Mouse (Mus musculus) frontal cortex, postnatal 14 days (tissue): ENCODE measurements around the gene Dgcr8.

ENCODE experiments used
- DNase-seq, 2 experiments: peaks; one replicate each; pipeline ENCODE4 v3.0.0; 2022; ENCODE audit warnings: low spot score in 2 of 2

Gene Dgcr8

GRCm38 (mm10) chr16:18249364-18249967 is 39.6 kb downstream of the Dgcr8 start:
- DNase-seq = no peak

- peak; percentile 97 to 98 for DNase-seq
Measured at GRCm38 (mm10) chr16:18248433-18249363, 40.3 kb downstream of the Dgcr8 start, which contains the start of the genes Trmt2a and Ranbp1. Gene Trmt2a (plus strand): TSS chr16:18248679. Gene Ranbp1 (minus strand): TSS chr16:18248732.

- no peak for DNase-seq
Measured at GRCm38 (mm10) chr16:18247521-18248399, 41.3 kb downstream of the Dgcr8 start.

- DNase-seq = no peak
Measured at GRCm38 (mm10) chr16:18241581-18241980, 47.5 kb downstream of the Dgcr8 start.

GRCm38 (mm10) chr16:18236676-18237501 is 52.2 kb downstream of the Dgcr8 start:
- DNase-seq = no peak

GRCm38 (mm10) chr16:18235389-18236065 is 53.5 kb downstream of the Dgcr8 start:
- peak in 1 of 2 experiments; percentile 71 for DNase-seq

- DNase-seq = peak in 1 of 2 experiments; percentile 70
Measured at GRCm38 (mm10) chr16:18234671-18235388, 54.2 kb downstream of the Dgcr8 start, which contains the start of gene Zdhhc8. Gene Zdhhc8 (minus strand): TSS chr16:18235136.

GRCm38 (mm10) chr16:18233919-18234670 is 55.0 kb downstream of the Dgcr8 start:
- no peak for DNase-seq

GRCm38 (mm10) chr16:18233451-18233850 is 55.6 kb downstream of the Dgcr8 start:
- no peak for DNase-seq

GRCm38 (mm10) chr16:18231451-18231850 is 57.6 kb downstream of the Dgcr8 start:
- DNase-seq = no peak

GRCm38 (mm10) chr16:18231047-18231446 is 58.0 kb downstream of the Dgcr8 start:
- DNase-seq = no peak

GRCm38 (mm10) chr16:18230617-18231016 is 58.4 kb downstream of the Dgcr8 start:
- no peak for DNase-seq

- peak; percentile 81 for DNase-seq
Measured at GRCm38 (mm10) chr16:18229622-18230021, 59.4 kb downstream of the Dgcr8 start.

- DNase-seq = no peak
Measured at GRCm38 (mm10) chr16:18228856-18229255, 60.2 kb downstream of the Dgcr8 start.

GRCm38 (mm10) chr16:18227897-18228422 is 61.1 kb downstream of the Dgcr8 start:
- DNase-seq = no peak

- no peak for DNase-seq
Measured at GRCm38 (mm10) chr16:18227187-18227586, 61.9 kb downstream of the Dgcr8 start.

- no peak for DNase-seq
Measured at GRCm38 (mm10) chr16:18222188-18222587, 66.9 kb downstream of the Dgcr8 start.

GRCm38 (mm10) chr16:18221543-18221898 is 67.5 kb downstream of the Dgcr8 start:
- no peak for DNase-seq
